In genomic region chr1:152791269-152791668, GRCm38 (mm10) we compare ENCODE assay signal across 17 mouse cellular contexts. TPM values are rescaled to one million over a fixed set of nuclear protein-coding genes. Genes with fewer than 3 reads are reported as not detected.
DNase-seq lines count a peak whose midpoint lies in the region; ATAC-seq and TF ChIP-seq lines count a peak whose summit lies in the region.
"Had no signal": no experiment of that assay in that cellular context is flagged by ENCODE, and none has a peak within 500 bp of the region (broad histone marks: within the 10 kb centered on the region; RNA-seq: fewer than 3 reads in every experiment).

No protein-coding gene starts in this region.

- intact Hi-C loops in heart, adult 2 months (cut with DNase I): loop anchor here (5.0 kb wide), 2 partner anchors 56 to 611 kb away; no protein-coding TSS in a partner anchor

- no peaks in the 10 kb centered on the region for H3K27me3 ChIP-seq in heart, embryonic 15.5 days
- no peaks in the 10 kb centered on the region for H3K27me3 ChIP-seq in heart, adult 2 months (ENCODE audit: control insufficient read depth, insufficient read depth, low read length)
- no peaks in the 10 kb centered on the region for H3K27me3 ChIP-seq in midbrain, embryonic 11.5 days (ENCODE audit: control insufficient read depth, insufficient read depth, low read length)
- H3K27me3 ChIP-seq in midbrain, embryonic 16.5 days (ENCODE audit: control insufficient read depth, insufficient read depth, low read depth, low read length): no peaks in the 10 kb centered on the region
- H3K27me3 ChIP-seq in neural tube, embryonic 11.5 days (ENCODE audit: control insufficient read depth, insufficient read depth, low read length): no peaks in the 10 kb centered on the region

- H3K9me3 ChIP-seq in heart, embryonic 15.5 days (replicated peaks): no peaks in the 10 kb centered on the region
- no peaks in the 10 kb centered on the region; the same call in 1 of the 2 replicates for H3K9me3 ChIP-seq in midbrain, embryonic 11.5 days (ENCODE audit: control insufficient read depth, low read length)
- no peaks in the 10 kb centered on the region for H3K9me3 ChIP-seq in midbrain, embryonic 16.5 days (replicated peaks; ENCODE audit: control insufficient read depth, low read length, poor library complexity, severe bottlenecking)
- no peaks in the 10 kb centered on the region for H3K9me3 ChIP-seq in neural tube, embryonic 11.5 days (ENCODE audit: control insufficient read depth, low read length)

- TF ChIP-seq EP300 in heart, adult 2 months (IDR thresholded peaks at IDR 0.05; ENCODE audit: insufficient read depth, low read depth, low read length): no peak

- no peak overlapping the region for H3K4me3 ChIP-seq in heart, embryonic 15.5 days
- no peak overlapping the region for H3K4me3 ChIP-seq in heart, adult 2 months
- no peak overlapping the region for H3K4me3 ChIP-seq in midbrain, embryonic 11.5 days (ENCODE audit: low read depth, low read length)
- no peak overlapping the region for H3K4me3 ChIP-seq in midbrain, embryonic 16.5 days (ENCODE audit: low read depth, low read length)
- no peak overlapping the region for H3K4me3 ChIP-seq in neural tube, embryonic 11.5 days (ENCODE audit: low read depth, low read length)

- DNase-seq in heart, adult 2 months: no peak
- peak; percentile 83 for DNase-seq in midbrain, embryonic 11.5 days (ENCODE audit: low spot score, missing footprints)
- DNase-seq in embryo, embryonic 10 days (ENCODE audit: low spot score): peak; percentile 65
- DNase-seq in neural tube, embryonic 11.5 days (ENCODE audit: low spot score): peak; percentile 33
- no peak for DNase-seq in ovary, adult 18-20 months (ENCODE audit: low spot score)
- DNase-seq: cerebellum, adult 11 months; thymus, adult 2 months had no signal

- H3K4me2 ChIP-seq in heart, embryonic 15.5 days: 0 out of 2 replicates have a peak overlapping the region, but pooled peaks have one; percentile 32
- no peak overlapping the region for H3K4me2 ChIP-seq in midbrain, embryonic 11.5 days
- H3K4me2 ChIP-seq in midbrain, embryonic 16.5 days (ENCODE audit: low read length): no peak overlapping the region
- no peak overlapping the region for H3K4me2 ChIP-seq in neural tube, embryonic 11.5 days (ENCODE audit: low read depth)

- H3K79me2 ChIP-seq in heart, adult 2 months (replicated peaks; ENCODE audit: control insufficient read depth, insufficient read depth, low read length): no peaks in the 10 kb centered on the region

- H3K27ac ChIP-seq in heart, embryonic 15.5 days: peak overlapping the region; percentile 50
- H3K27ac ChIP-seq in heart, adult 2 months: no peak overlapping the region
- H3K27ac ChIP-seq in midbrain, embryonic 11.5 days (ENCODE audit: low read depth, low read length): no peak overlapping the region
- no peak overlapping the region for H3K27ac ChIP-seq in midbrain, embryonic 16.5 days (ENCODE audit: low read length)
- peak overlapping the region; percentile 68; the same call in 1 of the 2 replicates for H3K27ac ChIP-seq in neural tube, embryonic 11.5 days (ENCODE audit: low read depth, low read length)

- no peaks in the 10 kb centered on the region for H3K36me3 ChIP-seq in heart, embryonic 15.5 days
- H3K36me3 ChIP-seq in heart, adult 2 months (ENCODE audit: control insufficient read depth, insufficient read depth, low read length): no peaks in the 10 kb centered on the region
- no peaks in the 10 kb centered on the region for H3K36me3 ChIP-seq in midbrain, embryonic 11.5 days (ENCODE audit: control insufficient read depth, insufficient read depth, low read length)
- no peaks in the 10 kb centered on the region for H3K36me3 ChIP-seq in midbrain, embryonic 16.5 days (ENCODE audit: control insufficient read depth, insufficient read depth, low read length)
- no peaks in the 10 kb centered on the region for H3K36me3 ChIP-seq in neural tube, embryonic 11.5 days (ENCODE audit: control insufficient read depth, insufficient read depth, low read length)

- no peak for ATAC-seq in heart, embryonic 15.5 days (replicated peaks; ENCODE audit: insufficient number of reproducible peaks, insufficient read depth, low FRiP score, low read depth)
- ATAC-seq in midbrain, embryonic 11.5 days (ENCODE audit: low FRiP score): no peak
- ATAC-seq in midbrain, embryonic 16.5 days: no peak
- 0 out of 2 replicates have a peak, but pooled peaks have one; percentile 21 for ATAC-seq in neural tube, embryonic 11.5 days (ENCODE audit: insufficient read depth, low FRiP score, low TSS enrichment)
- ATAC-seq: activated CD4-positive, CD25-positive, alpha-beta regulatory T cell, adult 4 months; forebrain, embryonic 16.5 days; inflammation-experienced regulatory T-cells, adult 6 months had no signal

- H3K4me1 ChIP-seq in heart, embryonic 15.5 days (replicated peaks): peaks cover 21% of the 10 kb centered on the region
- peaks cover 3% of the 10 kb centered on the region; the same call in 1 of the 2 replicates for H3K4me1 ChIP-seq in heart, adult 2 months (ENCODE audit: control insufficient read depth, insufficient read depth, low read length)
- H3K4me1 ChIP-seq in midbrain, embryonic 11.5 days (ENCODE audit: control insufficient read depth, insufficient read depth, low read length): peaks cover 15% of the 10 kb centered on the region
- H3K4me1 ChIP-seq in midbrain, embryonic 16.5 days (ENCODE audit: control insufficient read depth, insufficient read depth, low read length): no peaks in the 10 kb centered on the region
- H3K4me1 ChIP-seq in neural tube, embryonic 11.5 days (ENCODE audit: control insufficient read depth, insufficient read depth, low read length): peaks cover 14% of the 10 kb centered on the region

- TF ChIP-seq CTCF in heart, adult 2 months (IDR thresholded peaks at IDR 0.05): no peak

- H3K9ac ChIP-seq in heart, embryonic 15.5 days: no peak overlapping the region
- H3K9ac ChIP-seq in heart, adult 2 months (ENCODE audit: low read depth, low read length): no peak overlapping the region
- H3K9ac ChIP-seq in midbrain, embryonic 11.5 days (ENCODE audit: low read length): no peak overlapping the region
- H3K9ac ChIP-seq in midbrain, embryonic 16.5 days (ENCODE audit: low read depth, low read length): no peak overlapping the region
- no peak overlapping the region for H3K9ac ChIP-seq in neural tube, embryonic 11.5 days (ENCODE audit: low read length)

- TF ChIP-seq POLR2A in heart, adult 2 months (IDR thresholded peaks at IDR 0.05; ENCODE audit: insufficient read depth, low read depth, low read length): no peak

- 29% methylated on average over 4 of the region's 4 CpGs for WGBS in heart, embryonic 15.5 days
- 62% methylated on average over 4 of the region's 4 CpGs for WGBS in heart, adult 2 months
- 28% methylated on average over 4 of the region's 4 CpGs for WGBS in midbrain, embryonic 11.5 days
- WGBS in midbrain, embryonic 16.5 days: 24% methylated on average over 4 of the region's 4 CpGs
- 9% methylated on average over 4 of the region's 4 CpGs for WGBS in neural tube, embryonic 11.5 days

RNA-seq across cellular contexts. Expression of gene Ncf2, which starts 8.7 kb away (rescaled TPM):
- polyA plus RNA-seq in heart, embryonic 15.5 days (2015; fragmentation: Nextera tagmentation; extraction: Ambion mirVana): 3.3 and 5.8 TPM in 2 replicates
- total RNA-seq in heart, adult 2 months (2021): 1 to 10 TPM; 3.3 to 4.0 TPM
- 3.0 and 3.2 TPM in 2 replicates for polyA plus RNA-seq in heart, adult 2 months (2012; rRNA removed)
- 2.6 and 3.3 TPM in 2 replicates for polyA plus RNA-seq in midbrain, embryonic 11.5 days (2014; fragmentation: Nextera tagmentation; extraction: Ambion mirVana)
- 1.9 and 2.3 TPM in 2 replicates for polyA plus RNA-seq in midbrain, embryonic 16.5 days (2015; fragmentation: Nextera tagmentation; extraction: Ambion mirVana)
- polyA plus RNA-seq in neural tube, embryonic 11.5 days (2014; fragmentation: Nextera tagmentation; extraction: Ambion mirVana): 3.8 and 5.9 TPM in 2 replicates

RNA-seq across cellular contexts. Expression of gene Arpc5, which starts 24.9 kb away (rescaled TPM):
- 189 and 199 TPM in 2 replicates for polyA plus RNA-seq in heart, embryonic 15.5 days (2015; fragmentation: Nextera tagmentation; extraction: Ambion mirVana)
- total RNA-seq in heart, adult 2 months (2021): 10 to 100 TPM; 26.4 to 27.7 TPM
- 23.6 and 32.9 TPM in 2 replicates for polyA plus RNA-seq in heart, adult 2 months (2012; rRNA removed)
- 284 and 314 TPM in 2 replicates for polyA plus RNA-seq in midbrain, embryonic 11.5 days (2014; fragmentation: Nextera tagmentation; extraction: Ambion mirVana)
- polyA plus RNA-seq in midbrain, embryonic 16.5 days (2015; fragmentation: Nextera tagmentation; extraction: Ambion mirVana): 380 and 393 TPM in 2 replicates
- 297 and 303 TPM in 2 replicates for polyA plus RNA-seq in neural tube, embryonic 11.5 days (2014; fragmentation: Nextera tagmentation; extraction: Ambion mirVana)

RNA-seq across cellular contexts. Expression of gene Rgl1, which starts 25.1 kb away (rescaled TPM):
- polyA plus RNA-seq in heart, embryonic 15.5 days (2015; fragmentation: Nextera tagmentation; extraction: Ambion mirVana): 54.7 and 64.6 TPM in 2 replicates
- 10 to 100 TPM; 28.4 to 33.2 TPM for total RNA-seq in heart, adult 2 months (2021)
- 14.9 and 22.7 TPM in 2 replicates for polyA plus RNA-seq in heart, adult 2 months (2012; rRNA removed)
- 23.2 and 24.0 TPM in 2 replicates for polyA plus RNA-seq in midbrain, embryonic 11.5 days (2014; fragmentation: Nextera tagmentation; extraction: Ambion mirVana)
- 13.3 and 13.9 TPM in 2 replicates for polyA plus RNA-seq in midbrain, embryonic 16.5 days (2015; fragmentation: Nextera tagmentation; extraction: Ambion mirVana)
- polyA plus RNA-seq in neural tube, embryonic 11.5 days (2014; fragmentation: Nextera tagmentation; extraction: Ambion mirVana): 31.8 and 34.8 TPM in 2 replicates

RNA-seq across cellular contexts. Expression of gene Apobec4, which starts 40.9 kb away (rescaled TPM):
- not detected in 2 replicates for polyA plus RNA-seq in heart, embryonic 15.5 days (2015; fragmentation: Nextera tagmentation; extraction: Ambion mirVana)
- total RNA-seq in heart, adult 2 months (2021): not detected
- not detected in 2 replicates for polyA plus RNA-seq in heart, adult 2 months (2012; rRNA removed)
- polyA plus RNA-seq in midbrain, embryonic 11.5 days (2014; fragmentation: Nextera tagmentation; extraction: Ambion mirVana): not detected in 2 replicates
- not detected in 2 replicates for polyA plus RNA-seq in midbrain, embryonic 16.5 days (2015; fragmentation: Nextera tagmentation; extraction: Ambion mirVana)
- polyA plus RNA-seq in neural tube, embryonic 11.5 days (2014; fragmentation: Nextera tagmentation; extraction: Ambion mirVana): not detected in 2 replicates
- total RNA-seq: gastrocnemius, postnatal 4 days; layer of hippocampus, postnatal 25 days; liver, adult 2 months; megakaryocyte progenitor cell, adult 5-6 weeks had no signal
- polyA plus RNA-seq: activated CD4-positive, CD25-positive, alpha-beta regulatory T cell, adult 4 months; inflammation-experienced regulatory T-cells, adult 6 months; liver, adult 2 months; spleen, adult 2 months; thymus, adult 2 months had no signal

Comparison
In these comparisons a context has a peak if more than half of its experiments do, and no peak if none do; other contexts are left out.
1. H3K27ac ChIP-seq: peak in heart, embryonic 15.5 days (single experiment) and neural tube, embryonic 11.5 days (single experiment); none in heart, adult 2 months (single experiment), midbrain, embryonic 11.5 days (single experiment) and midbrain, embryonic 16.5 days (single experiment).
2. DNase-seq: peak in midbrain, embryonic 11.5 days (single experiment), embryo, embryonic 10 days (single experiment) and neural tube, embryonic 11.5 days (single experiment); none in heart, adult 2 months (0 of 2) and ovary, adult 18-20 months (single experiment).